Mouse (Mus musculus) intestine, embryonic 14.5 days (tissue): ENCODE measurements at regions not wholly inside any gene's neighbourhood (a gene's known extent, or its start where the extent isn't known, plus 50 kb on each side); places are given as distances from the start of the nearest gene placed in this dataset.

Experiments used
- ATAC-seq: fragments of 200-750 bp; cut with Nextera tagmentation; replicated peaks from 2 replicates; pipeline ENCODE4 v1.8.0; 2017; ENCODE audit warnings: low read depth, moderate number of reproducible peaks, moderate TSS enrichment, moderate library complexity; ENCODE audit not compliant: low FRiP score, low TSS enrichment
- DNase-seq: peaks from one replicate; pipeline ENCODE4 v3.0.0-alpha.2; 2018; ENCODE audit warnings: low spot score
- H3K27ac ChIP-seq: fragments of 300-500 bp; sonication (generic); 2 replicates; pipeline ENCODE4 v1.5.1; 2014; ENCODE audit warnings: low read depth, mild to moderate bottlenecking, control low read depth
- H3K27me3 ChIP-seq: fragments of 300-500 bp; sonication (generic); replicated peaks from 2 replicates; pipeline ENCODE4 v1.6.1; 2014; ENCODE audit warnings: low read length, control low read depth; ENCODE audit not compliant: control insufficient read depth, insufficient read depth
- H3K36me3 ChIP-seq: fragments of 300-500 bp; sonication (generic); 2 replicates; pipeline ENCODE4 v1.6.1; 2014; ENCODE audit warnings: low read length, control low read depth; ENCODE audit not compliant: control insufficient read depth, insufficient read depth
- H3K4me1 ChIP-seq: fragments of 300-500 bp; sonication (generic); replicated peaks from 2 replicates; pipeline ENCODE4 v1.6.1; 2014; ENCODE audit warnings: low read length, control low read depth, mixed read lengths; ENCODE audit not compliant: control insufficient read depth, insufficient read depth
- H3K4me2 ChIP-seq: fragments of 300-500 bp; sonication (generic); 2 replicates; pipeline ENCODE4 v1.6.1; 2014; ENCODE audit warnings: low read length
- H3K4me3 ChIP-seq: fragments of 300-500 bp; sonication (generic); 2 replicates; pipeline ENCODE4 v1.5.1; 2014; ENCODE audit warnings: low read depth, low read length, control low read depth, mixed read lengths
- H3K9ac ChIP-seq: fragments of 300-500 bp; sonication (generic); 2 replicates; pipeline ENCODE4 v1.6.1; 2014; ENCODE audit warnings: mild to moderate bottlenecking, low read length
- H3K9me3 ChIP-seq: fragments of 300-500 bp; sonication (generic); 2 replicates; pipeline ENCODE4 v1.6.1; 2016; ENCODE audit warnings: low read length, control low read depth; ENCODE audit not compliant: control insufficient read depth
- WGBS: fragments of 180-500 bp; shearing (Covaris S2); extraction: QIAGEN DNeasy Blood & Tissue Kit; methylation state at CpG from one replicate; pipeline ENCODE4 v1.1.7; 2014; 5-methylcytosine and 5-hydroxymethylcytosine counted together

GRCm38 (mm10) chr3:147283724-147284123, 431.6 kb downstream of the Ttll7 start:
- WGBS: 60% methylated on average over 9 of the region's 9 CpGs
- H3K27me3 ChIP-seq: no peaks in the 10 kb centered on the region
- H3K4me3 ChIP-seq: no peak overlapping the region
- H3K27ac ChIP-seq: no peak overlapping the region
- H3K4me2 ChIP-seq: no peak overlapping the region
- no peak for ATAC-seq
- no peak overlapping the region for H3K9ac ChIP-seq
- H3K36me3 ChIP-seq: no peaks in the 10 kb centered on the region
- H3K9me3 ChIP-seq: no peaks in the 10 kb centered on the region
- peaks cover 4% of the 10 kb centered on the region; the same call in 1 of the 2 replicates for H3K4me1 ChIP-seq
- DNase-seq: no peak

DNA sequence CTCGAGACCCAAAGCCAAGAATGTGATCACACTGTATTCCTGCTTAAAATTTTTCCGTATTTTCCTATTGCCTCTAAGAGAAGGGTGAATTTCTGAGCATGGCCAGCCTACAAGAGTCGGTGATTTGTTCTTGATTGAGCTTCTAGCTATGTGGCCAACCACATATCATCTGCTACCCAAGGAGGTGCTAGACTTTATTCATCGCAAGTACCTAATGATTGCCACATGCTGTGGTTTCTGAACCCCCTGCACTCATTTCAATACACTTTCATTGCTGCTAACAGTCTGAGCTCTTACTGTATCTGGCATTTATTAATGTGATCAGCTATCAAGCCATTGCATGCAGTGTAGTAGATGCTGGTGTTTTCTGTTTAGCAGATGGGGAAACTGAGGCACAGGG, 432.2 kb downstream of the Ttll7 start:
- ATAC-seq (no peak), DNase-seq (no peak)
- 94% methylated on average over 4 of the region's 4 CpGs for WGBS
- Histone ChIP-seq H3K27me3 (no peaks in the 10 kb centered on the region), H3K27ac (no peak overlapping the region), H3K4me2 (no peak overlapping the region), H3K4me3 (no peak overlapping the region), H3K4me1 (peaks cover 4% of the 10 kb centered on the region; the same call in 1 of the 2 replicates), H3K9ac (no peak overlapping the region), H3K36me3 (no peaks in the 10 kb centered on the region), H3K9me3 (no peaks in the 10 kb centered on the region)

GRCm38 (mm10) chr3:147285496-147285895, 433.3 kb downstream of the Ttll7 start:
- Histone ChIP-seq H3K36me3 (no peaks in the 10 kb centered on the region), H3K4me3 (no peak overlapping the region), H3K27me3 (no peaks in the 10 kb centered on the region), H3K9me3 (no peaks in the 10 kb centered on the region), H3K4me2 (no peak overlapping the region), H3K27ac (no peak overlapping the region), H3K4me1 (peaks cover 4% of the 10 kb centered on the region; the same call in 1 of the 2 replicates), H3K9ac (no peak overlapping the region)
- 49% methylated on average over 5 of the region's 5 CpGs for WGBS
- no peak for ATAC-seq
- no peak for DNase-seq

DNA sequence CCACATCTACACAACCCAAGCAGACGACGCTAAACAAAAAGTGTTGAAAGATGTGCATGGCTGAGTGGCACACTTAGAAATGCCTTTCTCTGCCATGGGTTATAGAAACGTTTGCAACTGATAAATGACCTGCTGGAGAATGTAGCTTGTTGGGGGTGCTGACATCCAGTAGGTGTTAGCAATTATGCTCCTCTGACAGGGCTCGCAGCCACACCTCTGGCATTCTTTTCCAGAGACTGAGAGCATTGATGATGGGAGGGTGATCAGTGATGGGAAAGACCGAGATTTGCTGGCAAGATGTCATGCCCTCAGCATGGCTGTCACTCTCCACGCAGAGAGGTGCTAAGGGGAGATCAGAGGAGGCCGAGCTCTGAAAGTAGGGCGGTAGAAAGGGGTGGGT, 435.3 kb downstream of the Ttll7 start:
- Histone ChIP-seq H3K9me3 (no peaks in the 10 kb centered on the region), H3K36me3 (no peaks in the 10 kb centered on the region), H3K27me3 (no peaks in the 10 kb centered on the region), H3K4me2 (no peak overlapping the region), H3K27ac (no peak overlapping the region), H3K4me3 (no peak overlapping the region), H3K4me1 (peaks cover 4% of the 10 kb centered on the region; the same call in 1 of the 2 replicates), H3K9ac (no peak overlapping the region)
- WGBS: 66% methylated on average over 8 of the region's 8 CpGs
- DNase-seq: no peak
- ATAC-seq: no peak

- Histone ChIP-seq H3K9ac (no peak overlapping the region), H3K4me3 (no peak overlapping the region), H3K4me1 (no peaks in the 10 kb centered on the region), H3K27me3 (no peaks in the 10 kb centered on the region), H3K27ac (no peak overlapping the region), H3K36me3 (no peaks in the 10 kb centered on the region), H3K9me3 (no peaks in the 10 kb centered on the region), H3K4me2 (no peak overlapping the region)
- ATAC-seq (no peak), DNase-seq (no peak)
- 91% methylated on average over 10 of the region's 10 CpGs for WGBS
These were observed 439.6 kb downstream of the Ttll7 start for GRCm38 (mm10) chr3:147291696-147292327.

- Histone ChIP-seq H3K36me3 (no peaks in the 10 kb centered on the region), H3K9ac (no peak overlapping the region), H3K27me3 (no peaks in the 10 kb centered on the region), H3K27ac (no peak overlapping the region), H3K4me1 (no peaks in the 10 kb centered on the region), H3K4me3 (no peak overlapping the region), H3K4me2 (no peak overlapping the region), H3K9me3 (no peaks in the 10 kb centered on the region)
- ATAC-seq (no peak), DNase-seq (no peak)
- 18% methylated on average over 9 of the region's 9 CpGs for WGBS
These were observed 445.9 kb downstream of the Ttll7 start for GRCm38 (mm10) chr3:147298065-147298464.

DNA sequence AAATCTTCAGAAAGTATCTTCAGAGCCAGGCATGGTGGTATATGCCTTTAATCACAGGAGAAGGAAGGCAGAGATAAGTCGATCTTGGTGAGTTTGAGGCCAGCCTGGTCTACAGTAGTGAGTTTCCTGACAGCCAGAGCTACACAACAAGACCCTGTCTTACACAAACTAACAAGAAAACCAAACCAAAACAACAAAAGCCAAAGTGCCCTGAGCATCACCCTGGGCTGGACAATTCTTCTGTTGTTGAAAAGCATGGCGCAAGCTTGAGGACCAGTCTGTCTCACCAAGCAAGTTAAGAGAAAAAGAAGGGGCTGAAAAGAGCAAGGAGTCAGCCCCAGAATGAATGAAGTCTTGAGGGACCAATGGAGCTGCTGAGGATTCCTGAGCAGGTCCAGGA, 473.4 kb downstream of the Ttll7 start:
- 92% methylated on average over 2 of the region's 2 CpGs for WGBS
- no peak for ATAC-seq
- Histone ChIP-seq H3K9ac (no peak overlapping the region), H3K27me3 (no peaks in the 10 kb centered on the region), H3K4me2 (no peak overlapping the region), H3K36me3 (no peaks in the 10 kb centered on the region), H3K9me3 (no peaks in the 10 kb centered on the region), H3K4me3 (no peak overlapping the region), H3K4me1 (no peaks in the 10 kb centered on the region), H3K27ac (no peak overlapping the region)
- no peak for DNase-seq

- Histone ChIP-seq H3K9ac (no peak overlapping the region), H3K4me1 (no peaks in the 10 kb centered on the region), H3K4me3 (no peak overlapping the region), H3K36me3 (no peaks in the 10 kb centered on the region), H3K4me2 (no peak overlapping the region), H3K27ac (no peak overlapping the region), H3K27me3 (no peaks in the 10 kb centered on the region), H3K9me3 (no peaks in the 10 kb centered on the region)
- 68% methylated on average over 6 of the region's 6 CpGs for WGBS
- DNase-seq (no peak), ATAC-seq (no peak)
These were observed 482.1 kb downstream of the Ttll7 start for GRCm38 (mm10) chr3:147334301-147334700.

DNA sequence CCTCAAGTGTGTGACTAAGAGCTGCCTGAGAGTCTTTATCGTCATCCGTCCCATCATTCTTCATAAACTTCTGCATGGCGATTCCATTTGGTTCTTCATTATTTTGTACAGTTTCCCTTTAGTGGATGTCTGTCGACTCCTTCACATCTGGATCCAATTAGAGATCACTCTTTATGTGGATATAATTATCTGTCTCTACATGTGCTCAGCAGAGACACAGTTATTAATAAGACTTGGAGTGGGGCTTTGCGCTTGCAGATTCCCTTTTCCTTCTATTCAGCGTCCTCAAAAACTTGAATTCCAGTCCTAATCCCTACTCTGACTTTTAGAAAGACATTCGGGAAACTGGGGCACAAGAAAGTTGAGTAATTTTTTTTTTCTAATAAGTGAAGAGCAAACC, 483.1 kb downstream of the Ttll7 start:
- no peak overlapping the region for H3K9ac ChIP-seq
- WGBS: 74% methylated on average over 7 of the region's 7 CpGs
- no peaks in the 10 kb centered on the region for H3K36me3 ChIP-seq
- H3K4me2 ChIP-seq: no peak overlapping the region
- no peaks in the 10 kb centered on the region for H3K4me1 ChIP-seq
- H3K9me3 ChIP-seq: no peaks in the 10 kb centered on the region
- H3K27me3 ChIP-seq: no peaks in the 10 kb centered on the region
- ATAC-seq: no peak
- no peak overlapping the region for H3K27ac ChIP-seq
- H3K4me3 ChIP-seq: no peak overlapping the region
- no peak for DNase-seq
